In the genomic region with DNA sequence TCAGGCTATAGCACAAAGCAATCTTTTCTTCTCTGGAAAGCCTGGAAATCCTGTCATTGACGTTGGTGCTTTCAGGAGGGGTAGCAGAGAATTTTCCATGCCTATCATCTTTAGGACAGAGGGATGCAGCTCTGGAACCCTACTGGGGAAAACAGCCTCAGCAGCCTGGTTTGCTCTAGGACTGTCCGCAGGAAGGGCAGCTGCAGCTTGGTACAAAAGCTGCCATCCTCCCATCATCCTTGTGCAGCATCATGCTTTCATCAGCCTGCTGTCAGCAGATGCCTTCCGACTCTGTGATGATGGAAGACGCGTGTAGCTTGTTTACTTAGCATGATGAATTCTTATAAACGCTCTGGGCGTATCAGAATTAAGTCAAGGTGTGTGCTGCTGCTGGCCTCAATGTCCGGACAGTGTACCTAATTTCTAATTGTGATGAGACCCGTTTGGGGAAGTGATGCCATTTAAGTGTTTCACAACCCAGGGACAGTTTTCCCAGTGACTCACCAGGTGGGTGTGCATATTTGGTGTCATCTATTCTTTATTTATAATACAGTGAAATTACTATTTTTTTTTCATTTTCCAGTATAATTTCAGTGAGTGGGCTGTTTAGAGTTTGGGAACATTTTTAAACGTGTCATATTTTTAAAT, we compare ENCODE assay signal across 20 mouse cellular contexts. TPM values are rescaled to one million over a fixed set of nuclear protein-coding genes. Genes with fewer than 3 reads are reported as not detected.
DNase-seq lines count a peak whose midpoint lies in the region; ATAC-seq and TF ChIP-seq lines count a peak whose summit lies in the region.
"Had no signal": no experiment of that assay in that cellular context is flagged by ENCODE, and none has a peak within 500 bp of the region (broad histone marks: within the 10 kb centered on the region; RNA-seq: fewer than 3 reads in every experiment).

No protein-coding gene starts in this region.

- no peak overlapping the region for H3K4me3 ChIP-seq in hindbrain, embryonic 12.5 days
- H3K4me3 ChIP-seq in hindbrain, embryonic 10.5 days = no peak overlapping the region
- no peak overlapping the region for H3K4me3 ChIP-seq in midbrain, embryonic 13.5 days (replicated peaks)
- H3K4me3 ChIP-seq in midbrain, postnatal 0 days (ENCODE audit: low read depth, low read length) = no peak overlapping the region
- H3K4me3 ChIP-seq in olfactory bulb, adult 2 months (ENCODE audit: insufficient read depth, low read depth, low read length) = no peak overlapping the region
- H3K4me3 ChIP-seq: embryonic facial prominence, embryonic 10.5 days; erythroblast, embryonic 14.5 days; heart, embryonic 10.5 days; liver, embryonic 13.5 days; lung, embryonic 15.5 days had no signal

- no peaks in the 10 kb centered on the region for H3K27me3 ChIP-seq in hindbrain, embryonic 12.5 days
- H3K27me3 ChIP-seq in hindbrain, embryonic 10.5 days (ENCODE audit: insufficient read depth, poor library complexity, severe bottlenecking) = no peaks in the 10 kb centered on the region
- H3K27me3 ChIP-seq in midbrain, embryonic 13.5 days = no peaks in the 10 kb centered on the region
- H3K27me3 ChIP-seq in midbrain, postnatal 0 days (ENCODE audit: insufficient read depth, low read length) = no peaks in the 10 kb centered on the region
- H3K27me3 ChIP-seq: liver, embryonic 13.5 days; lung, embryonic 15.5 days had no signal

- TF ChIP-seq POLR2A in olfactory bulb, adult 2 months (IDR thresholded peaks at IDR 0.05; ENCODE audit: insufficient read depth, low read depth, low read length) = no peak

- no peak overlapping the region for H3K9ac ChIP-seq in hindbrain, embryonic 12.5 days
- no peak overlapping the region for H3K9ac ChIP-seq in midbrain, embryonic 13.5 days (replicated peaks)
- H3K9ac ChIP-seq in midbrain, postnatal 0 days (replicated peaks; ENCODE audit: low read length, poor library complexity, severe bottlenecking) = no peak overlapping the region
- H3K9ac ChIP-seq: liver, embryonic 13.5 days; lung, embryonic 15.5 days had no signal

- WGBS in hindbrain, embryonic 12.5 days = 71% methylated on average over 10 of the region's 10 CpGs
- WGBS in hindbrain, embryonic 10.5 days = 78% methylated on average over 10 of the region's 10 CpGs
- 59% methylated on average over 10 of the region's 10 CpGs for WGBS in midbrain, embryonic 13.5 days
- WGBS in midbrain, postnatal 0 days = 47% methylated on average over 10 of the region's 10 CpGs
- 65% methylated on average over 10 of the region's 10 CpGs for WGBS in olfactory bulb, adult 2 months

- peak; percentile 67; the same call in 1 of the 2 replicates for ATAC-seq in hindbrain, embryonic 12.5 days (ENCODE audit: low FRiP score)
- 0 out of 2 replicates have a peak, but pooled peaks have one; percentile 45 for ATAC-seq in midbrain, embryonic 13.5 days
- no peak for ATAC-seq in midbrain, postnatal 0 days (ENCODE audit: low FRiP score)
- ATAC-seq: CD4-positive, CD25-positive, alpha-beta regulatory T cell, adult 4 months had no signal

- H3K4me2 ChIP-seq in hindbrain, embryonic 12.5 days (replicated peaks) = no peak overlapping the region
- no peak overlapping the region for H3K4me2 ChIP-seq in midbrain, embryonic 13.5 days (replicated peaks)
- H3K4me2 ChIP-seq in midbrain, postnatal 0 days (ENCODE audit: low read depth, low read length, poor library complexity, severe bottlenecking) = no peak overlapping the region
- H3K4me2 ChIP-seq: liver, embryonic 13.5 days; lung, embryonic 15.5 days had no signal

- DNase-seq in hindbrain, embryonic 10.5 days (ENCODE audit: low spot score) = no peak
- no peak for DNase-seq in midbrain, postnatal 0 days (ENCODE audit: low spot score)
- DNase-seq in brain, adult 2 months (ENCODE audit: low read depth, low spot score) = peak; percentile 57
- no peak for DNase-seq in left cerebral cortex, adult 9 months (ENCODE audit: low spot score in 2 of 2)
- DNase-seq: cerebellum, adult 11-12 months; heart, postnatal 10 days; kidney, adult 2 months; kidney, postnatal 25 days; liver, embryonic 13.5 days had no signal

- peaks cover 7% of the 10 kb centered on the region for H3K4me1 ChIP-seq in hindbrain, embryonic 12.5 days
- peaks cover 9% of the 10 kb centered on the region for H3K4me1 ChIP-seq in hindbrain, embryonic 10.5 days (replicated peaks)
- H3K4me1 ChIP-seq in midbrain, embryonic 13.5 days (replicated peaks) = peaks cover 11% of the 10 kb centered on the region
- peaks cover 3% of the 10 kb centered on the region; the same call in 1 of the 2 replicates for H3K4me1 ChIP-seq in midbrain, postnatal 0 days (ENCODE audit: insufficient read depth, low read length)
- peaks cover 8% of the 10 kb centered on the region for H3K4me1 ChIP-seq in olfactory bulb, adult 2 months (ENCODE audit: control insufficient read depth, insufficient read depth, low read length)
- H3K4me1 ChIP-seq: embryonic facial prominence, embryonic 10.5 days; heart, embryonic 10.5 days; liver, embryonic 13.5 days; lung, embryonic 15.5 days had no signal

- no peak for TF ChIP-seq CTCF in midbrain, postnatal 0 days (IDR thresholded peaks at IDR 0.05)
- TF ChIP-seq CTCF in olfactory bulb, adult 2 months (IDR thresholded peaks at IDR 0.05; ENCODE audit: insufficient read depth, low read depth, low read length) = no peak

- no peaks in the 10 kb centered on the region for H3K9me3 ChIP-seq in hindbrain, embryonic 12.5 days (replicated peaks)
- no peaks in the 10 kb centered on the region for H3K9me3 ChIP-seq in hindbrain, embryonic 10.5 days
- no peaks in the 10 kb centered on the region for H3K9me3 ChIP-seq in midbrain, embryonic 13.5 days
- H3K9me3 ChIP-seq in midbrain, postnatal 0 days (ENCODE audit: low read length) = no peaks in the 10 kb centered on the region
- H3K9me3 ChIP-seq: embryonic facial prominence, embryonic 10.5 days; heart, embryonic 10.5 days; liver, embryonic 13.5 days; lung, embryonic 15.5 days had no signal

- H3K27ac ChIP-seq in hindbrain, embryonic 12.5 days = 0 out of 2 replicates have a peak overlapping the region, but pooled peaks have one; percentile 18
- no peak overlapping the region for H3K27ac ChIP-seq in hindbrain, embryonic 10.5 days
- H3K27ac ChIP-seq in midbrain, embryonic 13.5 days = peak overlapping the region; percentile 64; the same call in 1 of the 2 replicates
- H3K27ac ChIP-seq in midbrain, postnatal 0 days (ENCODE audit: low read depth, low read length) = no peak overlapping the region
- H3K27ac ChIP-seq in olfactory bulb, adult 2 months (ENCODE audit: insufficient read depth, low read depth, low read length) = peak overlapping the region; percentile 71; the same call in 1 of the 2 replicates
- H3K27ac ChIP-seq: embryonic facial prominence, embryonic 10.5 days; heart, embryonic 10.5 days; liver, embryonic 13.5 days; lung, embryonic 15.5 days; macrophage had no signal

- H3K36me3 ChIP-seq in hindbrain, embryonic 12.5 days = no peaks in the 10 kb centered on the region; the same call in 1 of the 2 replicates
- no peaks in the 10 kb centered on the region for H3K36me3 ChIP-seq in hindbrain, embryonic 10.5 days
- no peaks in the 10 kb centered on the region for H3K36me3 ChIP-seq in midbrain, embryonic 13.5 days
- no peaks in the 10 kb centered on the region; the same call in 1 of the 2 replicates for H3K36me3 ChIP-seq in midbrain, postnatal 0 days (ENCODE audit: insufficient read depth, low read length)
- H3K36me3 ChIP-seq: embryonic facial prominence, embryonic 10.5 days; G1E; heart, embryonic 10.5 days; liver, embryonic 13.5 days; lung, embryonic 15.5 days had no signal

RNA-seq across cellular contexts. Expression of a gene that starts 50.7 kb away (rescaled TPM):
- polyA plus RNA-seq in hindbrain, embryonic 12.5 days (2016; fragmentation: Nextera tagmentation; extraction: Ambion mirVana) = 164 and 171 TPM in 2 replicates
- 52.5 and 81.6 TPM in 2 replicates for polyA plus RNA-seq in hindbrain, embryonic 10.5 days (2016; fragmentation: Nextera tagmentation; extraction: Ambion mirVana)
- polyA plus RNA-seq in midbrain, embryonic 13.5 days (2015; fragmentation: Nextera tagmentation; extraction: Ambion mirVana) = 238 and 242 TPM in 2 replicates
- total RNA-seq in midbrain, postnatal 0 days (2014; rRNA removed) = 307 and 371 TPM in 2 replicates
- 206 and 219 TPM in 2 replicates for polyA plus RNA-seq in midbrain, postnatal 0 days (2015; fragmentation: Nextera tagmentation; extraction: Ambion mirVana)
- 265 and 822 TPM in 2 replicates for polyA plus RNA-seq in olfactory bulb, adult 2 months (2012; ENCODE audit: insufficient read depth, insufficient read length, low replicate concordance, missing spikeins)
- total RNA-seq: monocyte, adult 5-6 weeks had no signal
- polyA plus RNA-seq: erythroblast, embryonic 14.5 days; G1E had no signal

Comparison
In these comparisons a context has a peak if more than half of its experiments do, and no peak if none do; other contexts are left out.
1. H3K27ac ChIP-seq: peak in hindbrain, embryonic 12.5 days (single experiment), midbrain, embryonic 13.5 days (single experiment) and olfactory bulb, adult 2 months (single experiment); none in hindbrain, embryonic 10.5 days (single experiment) and midbrain, postnatal 0 days (single experiment).